Mouse (Mus musculus) liver, embryonic 13.5 days (tissue): ENCODE measurements around the gene Ccdc137. TPM values are rescaled to one million over a fixed set of nuclear protein-coding genes. Genes with fewer than 3 reads are reported as not detected.

Source experiments
- ATAC-seq: fragments of 200-750 bp; cut with Nextera tagmentation; 2 replicates; pipeline ENCODE4 v1.8.0; 2017; ENCODE audit warnings: low read depth, mild to moderate bottlenecking, moderate number of reproducible peaks, moderate library complexity
- DNase-seq: peaks from one replicate; pipeline ENCODE4 v3.0.0; 2022
- H3K27ac ChIP-seq: fragments of 300-500 bp; sonication (generic); 2 replicates; pipeline ENCODE4 v1.5.1; 2015; ENCODE audit warnings: moderate library complexity, mild to moderate bottlenecking, inconsistent platforms
- H3K27me3 ChIP-seq: fragments of 300-500 bp; sonication (generic); 2 replicates; pipeline ENCODE4 v1.6.1; 2015; ENCODE audit warnings: mild to moderate bottlenecking, inconsistent platforms
- H3K36me3 ChIP-seq: fragments of 300-500 bp; sonication (generic); 2 replicates; pipeline ENCODE4 v1.6.1; 2015; ENCODE audit warnings: mild to moderate bottlenecking, inconsistent platforms
- H3K4me1 ChIP-seq: fragments of 300-500 bp; sonication (generic); replicated peaks from 2 replicates; pipeline ENCODE4 v1.6.1; 2015; ENCODE audit warnings: inconsistent platforms
- H3K4me2 ChIP-seq: fragments of 300-500 bp; sonication (generic); 2 replicates; pipeline ENCODE4 v1.6.1; 2015; ENCODE audit warnings: inconsistent platforms, mild to moderate bottlenecking, moderate library complexity
- H3K4me3 ChIP-seq: fragments of 300-500 bp; sonication (generic); replicated peaks from 2 replicates; pipeline ENCODE4 v1.5.1; 2015; ENCODE audit warnings: mild to moderate bottlenecking, inconsistent platforms
- H3K9ac ChIP-seq: fragments of 300-500 bp; sonication (generic); 2 replicates; pipeline ENCODE4 v1.6.1; 2015; ENCODE audit warnings: mild to moderate bottlenecking, inconsistent platforms
- H3K9me3 ChIP-seq: fragments of 300-500 bp; sonication (generic); replicated peaks from 2 replicates; pipeline ENCODE4 v1.6.1; 2016; ENCODE audit warnings: inconsistent platforms
- WGBS: fragments of 180-500 bp; shearing (Covaris S2); methylation state at CpG from one replicate; pipeline ENCODE4 v1.1.7; 2015; ENCODE audit not compliant: insufficient replicate concordance; 5-methylcytosine and 5-hydroxymethylcytosine counted together
- polyA plus RNA-seq: library from polyadenylated mRNA; unstranded; fragments of >200 nt; fragmentation: Nextera tagmentation; extraction: Ambion mirVana; gene quantifications from 2 replicates; pipeline ENCODE4 v1.2.1, GENCODE M21; 2015

Gene Ccdc137
- polyA plus RNA-seq, 1 experiment from 2014 or later = 20.2 TPM

GRCm38 (mm10) chr11:120490291-120491046, 32.6 kb downstream of the Ccdc137 start:
- H3K27me3 ChIP-seq = no peaks in the 10 kb centered on the region
- H3K27ac ChIP-seq = peak overlapping the region; percentile 94
- peak overlapping the region; percentile 18; the same call in 1 of the 2 replicates for H3K9ac ChIP-seq
- DNase-seq (no peak), ATAC-seq (no peak)
- no peak overlapping the region for H3K4me3 ChIP-seq
- peak overlapping the region; percentile 94 for H3K4me2 ChIP-seq
- peaks cover 65% of the 10 kb centered on the region for H3K36me3 ChIP-seq
- no peaks in the 10 kb centered on the region for H3K9me3 ChIP-seq
- peaks cover 83% of the 10 kb centered on the region for H3K4me1 ChIP-seq
- WGBS = 30% methylated on average over 4 of the region's 4 CpGs

GRCm38 (mm10) chr11:120491317-120492023, 33.6 kb downstream of the Ccdc137 start, which contains the start of gene Slc25a10:
Gene Slc25a10, plus strand, starts transcription at chr11:120491840.
- Histone ChIP-seq H3K4me1 (peaks cover 73% of the 10 kb centered on the region), H3K4me3 (peak within 1 kb of the TSS; percentile 94), H3K27me3 (no peaks in the 10 kb centered on the region), H3K9ac (peak within 1 kb of the TSS; percentile 95), H3K27ac (peak within 1 kb of the TSS; percentile 94), H3K9me3 (no peaks in the 10 kb centered on the region), H3K36me3 (peaks cover 67% of the 10 kb centered on the region), H3K4me2 (peak within 1 kb of the TSS; percentile 94)
- ATAC-seq (peak; percentile 86), DNase-seq (peak; percentile 88)
- under 1% methylated on average over 35 of the region's 35 CpGs for WGBS

GRCm38 (mm10) chr11:120492024-120492877, 34.3 kb downstream of the Ccdc137 start:
- Histone ChIP-seq H3K27ac (peak overlapping the region; percentile 94), H3K4me3 (peak overlapping the region; percentile 94), H3K9me3 (no peaks in the 10 kb centered on the region), H3K36me3 (peaks cover 67% of the 10 kb centered on the region), H3K4me2 (peak overlapping the region; percentile 94), H3K27me3 (no peaks in the 10 kb centered on the region), H3K9ac (peak overlapping the region; percentile 95), H3K4me1 (peaks cover 65% of the 10 kb centered on the region)
- ATAC-seq = peak; percentile 65
- peak; percentile 51 for DNase-seq
- WGBS = under 1% methylated on average over 48 of the region's 48 CpGs

- peak overlapping the region; percentile 94 for H3K4me2 ChIP-seq
- peaks cover 60% of the 10 kb centered on the region for H3K4me1 ChIP-seq
- H3K4me3 ChIP-seq = peak overlapping the region; percentile 94
- WGBS = 40% methylated on average over 3 of the region's 3 CpGs
- peaks cover 67% of the 10 kb centered on the region for H3K36me3 ChIP-seq
- DNase-seq (no peak), ATAC-seq (no peak)
- no peaks in the 10 kb centered on the region for H3K9me3 ChIP-seq
- peak overlapping the region; percentile 94 for H3K27ac ChIP-seq
- H3K9ac ChIP-seq = peak overlapping the region; percentile 95
- H3K27me3 ChIP-seq = no peaks in the 10 kb centered on the region
Observed at GRCm38 (mm10) chr11:120492878-120493203, 34.9 kb downstream of the Ccdc137 start.

GRCm38 (mm10) chr11:120493351-120493750, 35.4 kb downstream of the Ccdc137 start:
- Histone ChIP-seq H3K27me3 (no peaks in the 10 kb centered on the region), H3K9me3 (no peaks in the 10 kb centered on the region), H3K4me1 (peaks cover 55% of the 10 kb centered on the region), H3K27ac (peak overlapping the region; percentile 94), H3K4me2 (peak overlapping the region; percentile 94), H3K9ac (peak overlapping the region; percentile 51), H3K36me3 (peaks cover 67% of the 10 kb centered on the region), H3K4me3 (peak overlapping the region; percentile 94)
- DNase-seq (no peak), ATAC-seq (no peak)
- WGBS = 75% methylated on average over 3 of the region's 3 CpGs

GRCm38 (mm10) chr11:120493911-120494310, 36.0 kb downstream of the Ccdc137 start:
- peaks cover 67% of the 10 kb centered on the region for H3K36me3 ChIP-seq
- H3K9me3 ChIP-seq = no peaks in the 10 kb centered on the region
- DNase-seq = no peak
- no peak overlapping the region for H3K4me3 ChIP-seq
- peak overlapping the region; percentile 94 for H3K4me2 ChIP-seq
- no peaks in the 10 kb centered on the region for H3K27me3 ChIP-seq
- H3K4me1 ChIP-seq = peaks cover 49% of the 10 kb centered on the region
- H3K27ac ChIP-seq = peak overlapping the region; percentile 3; the same call in 1 of the 2 replicates
- no peak for ATAC-seq
- no peak overlapping the region; the same call in 1 of the 2 replicates for H3K9ac ChIP-seq
- WGBS = 75% methylated on average over 3 of the region's 3 CpGs

- DNase-seq (no peak), ATAC-seq (no peak)
- Histone ChIP-seq H3K4me1 (peaks cover 26% of the 10 kb centered on the region), H3K36me3 (peaks cover 60% of the 10 kb centered on the region), H3K4me3 (no peak overlapping the region), H3K9ac (no peak overlapping the region), H3K27me3 (no peaks in the 10 kb centered on the region), H3K9me3 (no peaks in the 10 kb centered on the region), H3K4me2 (no peak overlapping the region), H3K27ac (no peak overlapping the region)
- 83% methylated on average over 3 of the region's 3 CpGs for WGBS
Observed at GRCm38 (mm10) chr11:120497436-120497835, 39.5 kb downstream of the Ccdc137 start.

GRCm38 (mm10) chr11:120498226-120498625, 40.3 kb downstream of the Ccdc137 start:
- ATAC-seq (no peak), DNase-seq (no peak)
- Histone ChIP-seq H3K36me3 (peaks cover 60% of the 10 kb centered on the region), H3K27me3 (no peaks in the 10 kb centered on the region), H3K27ac (no peak overlapping the region), H3K4me3 (no peak overlapping the region), H3K4me2 (no peak overlapping the region), H3K9me3 (no peaks in the 10 kb centered on the region), H3K4me1 (peaks cover 18% of the 10 kb centered on the region), H3K9ac (no peak overlapping the region)
- WGBS = 80% methylated on average over 12 of the region's 12 CpGs

- Histone ChIP-seq H3K4me3 (no peak overlapping the region), H3K9ac (no peak overlapping the region), H3K9me3 (no peaks in the 10 kb centered on the region), H3K27me3 (no peaks in the 10 kb centered on the region), H3K4me2 (no peak overlapping the region), H3K27ac (no peak overlapping the region), H3K36me3 (peaks cover 54% of the 10 kb centered on the region), H3K4me1 (peaks cover 11% of the 10 kb centered on the region)
- DNase-seq (no peak), ATAC-seq (no peak)
- WGBS = 75% methylated on average over 5 of the region's 5 CpGs
Observed at GRCm38 (mm10) chr11:120498891-120499290, 41.0 kb downstream of the Ccdc137 start.

- Histone ChIP-seq H3K4me1 (peaks cover 7% of the 10 kb centered on the region), H3K4me3 (no peak overlapping the region), H3K36me3 (peaks cover 44% of the 10 kb centered on the region), H3K9ac (no peak overlapping the region), H3K9me3 (no peaks in the 10 kb centered on the region), H3K4me2 (no peak overlapping the region), H3K27me3 (no peaks in the 10 kb centered on the region), H3K27ac (no peak overlapping the region)
- ATAC-seq (0 out of 2 replicates have a peak, but pooled peaks have one; percentile 2), DNase-seq (no peak)
- whole genome bisulfite sequencing = 61% methylated on average over 6 of the region's 6 CpGs
Observed at GRCm38 (mm10) chr11:120499894-120500293, 42.0 kb downstream of the Ccdc137 start.

- 7% methylated on average over 3 of the region's 3 CpGs for WGBS
- H3K4me3 ChIP-seq = no peak overlapping the region
- DNase-seq (no peak), ATAC-seq (peak; percentile 24; the same call in 1 of the 2 replicates)
- H3K9me3 ChIP-seq = no peaks in the 10 kb centered on the region
- no peak overlapping the region for H3K9ac ChIP-seq
- H3K27me3 ChIP-seq = no peaks in the 10 kb centered on the region
- H3K4me1 ChIP-seq = peaks cover 7% of the 10 kb centered on the region
- peaks cover 39% of the 10 kb centered on the region for H3K36me3 ChIP-seq
- H3K27ac ChIP-seq = no peak overlapping the region
- no peak overlapping the region for H3K4me2 ChIP-seq
Observed at GRCm38 (mm10) chr11:120500357-120500756, 42.4 kb downstream of the Ccdc137 start.
